Mouse (Mus musculus) heart, embryonic 13.5 days (tissue): ENCODE measurements around the gene N4bp3. TPM values are rescaled to one million over a fixed set of nuclear protein-coding genes. Genes with fewer than 3 reads are reported as not detected.
"Not testable (repeated sequence)": the region's sequence is repeated elsewhere in the genome, so short reads cannot be mapped to it uniquely, and the experiment has no call there.

Experiments
- ATAC-seq: fragments of 200-750 bp; cut with Nextera tagmentation; 2 replicates; pipeline ENCODE4 v1.8.0; 2017; ENCODE audit warnings: moderate TSS enrichment; ENCODE audit not compliant: insufficient number of reproducible peaks, low FRiP score, low TSS enrichment; ENCODE audit errors: extremely low read depth
- H3K27ac ChIP-seq: fragments of 300-500 bp; sonication (generic); replicated peaks from 2 replicates; pipeline ENCODE4 v1.5.1; 2015; ENCODE audit warnings: moderate library complexity, mild to moderate bottlenecking, inconsistent platforms
- H3K27me3 ChIP-seq: fragments of 300-500 bp; sonication (generic); replicated peaks from 2 replicates; pipeline ENCODE4 v1.6.1; 2015; ENCODE audit warnings: mild to moderate bottlenecking, inconsistent platforms
- H3K36me3 ChIP-seq: fragments of 300-500 bp; sonication (generic); 2 replicates; pipeline ENCODE4 v1.6.1; 2015; ENCODE audit warnings: mild to moderate bottlenecking, inconsistent platforms
- H3K4me1 ChIP-seq: fragments of 300-500 bp; sonication (generic); 2 replicates; pipeline ENCODE4 v1.6.1; 2015; ENCODE audit warnings: inconsistent platforms
- H3K4me2 ChIP-seq: fragments of 300-500 bp; sonication (generic); 2 replicates; pipeline ENCODE4 v1.6.1; 2015; ENCODE audit warnings: inconsistent platforms, mild to moderate bottlenecking, moderate library complexity
- H3K4me3 ChIP-seq: fragments of 300-500 bp; sonication (generic); 2 replicates; pipeline ENCODE4 v1.5.1; 2015; ENCODE audit warnings: moderate library complexity, mild to moderate bottlenecking, inconsistent platforms
- H3K9ac ChIP-seq: fragments of 300-500 bp; sonication (generic); 2 replicates; pipeline ENCODE4 v1.6.1; 2015; ENCODE audit warnings: inconsistent platforms, mild to moderate bottlenecking, moderate library complexity
- H3K9me3 ChIP-seq: fragments of 300-500 bp; sonication (generic); 2 replicates; pipeline ENCODE4 v1.6.1; 2016; ENCODE audit warnings: inconsistent platforms
- WGBS: fragments of 180-500 bp; shearing (Covaris S2); methylation state at CpG from one replicate; pipeline ENCODE4 v1.1.7; 2015; ENCODE audit warnings: mixed read lengths; 5-methylcytosine and 5-hydroxymethylcytosine counted together
- polyA plus RNA-seq: library from polyadenylated mRNA; unstranded; fragments of >200 nt; fragmentation: Nextera tagmentation; extraction: Ambion mirVana; gene quantifications from 2 replicates; pipeline ENCODE4 v1.2.1, GENCODE M21; 2015

N4bp3 gene
- polyA plus RNA-seq, 1 experiment from 2014 or later, result 14.1 TPM

DNA sequence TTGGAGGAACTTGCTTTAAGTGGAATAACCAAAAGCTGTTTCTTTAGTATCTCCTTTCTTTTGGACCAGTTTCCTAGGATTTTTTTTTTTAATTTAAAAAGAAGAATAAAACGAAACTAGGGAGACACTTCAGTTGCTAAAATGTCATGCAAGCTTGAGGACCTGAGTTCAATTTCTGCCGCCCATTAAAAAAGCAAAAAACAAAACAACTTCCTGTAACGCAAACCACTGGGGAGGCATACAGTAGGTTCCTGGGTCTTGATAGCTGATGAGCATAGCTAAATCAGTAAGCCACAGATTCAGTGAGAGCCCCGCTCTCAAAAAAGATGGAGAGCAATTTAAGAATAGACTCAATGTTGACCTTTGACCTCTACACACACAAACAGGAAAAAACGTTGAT is 12.1 kb downstream of the N4bp3 start:
- ATAC-seq, result no peak
- H3K27me3 ChIP-seq, result peaks cover 6% of the 10 kb centered on the region; the same call in 1 of the 2 replicates
- WGBS, result 62% methylated on average over 5 of the region's 5 CpGs
- H3K27ac ChIP-seq, result 0 out of 2 replicates have a peak overlapping the region, but pooled peaks have one; percentile 64
- H3K9ac ChIP-seq, result no peak overlapping the region
- H3K9me3 ChIP-seq, result no peaks in the 10 kb centered on the region
- H3K36me3 ChIP-seq, result peaks cover 10% of the 10 kb centered on the region
- no peak overlapping the region for H3K4me3 ChIP-seq
- peak overlapping the region; percentile 60 for H3K4me2 ChIP-seq
- peaks cover 37% of the 10 kb centered on the region for H3K4me1 ChIP-seq

DNA sequence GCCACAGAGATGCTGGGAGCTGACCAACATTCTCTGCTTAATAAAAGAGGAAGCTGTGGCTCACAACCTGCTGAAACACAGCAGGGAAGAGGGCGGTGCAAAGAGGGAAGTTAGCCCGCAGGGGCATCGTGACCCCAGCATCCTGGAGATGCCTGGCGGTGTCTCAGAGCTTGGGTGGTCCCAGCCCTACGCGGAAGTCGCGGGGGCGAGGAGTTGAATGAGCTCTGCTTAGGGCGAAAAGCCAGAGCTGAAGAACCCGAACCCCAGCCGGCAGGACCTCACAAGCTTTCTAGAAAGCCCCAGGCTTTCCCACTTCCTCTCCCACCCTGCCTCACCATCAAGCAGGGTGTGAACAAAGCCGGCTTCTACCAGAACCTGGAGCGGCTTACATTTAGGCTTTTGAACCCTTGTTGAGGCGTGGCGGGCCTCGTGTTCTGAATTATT is 12.6 kb downstream of the N4bp3 start:
- peak overlapping the region; percentile 64 for H3K27ac ChIP-seq
- peak overlapping the region; percentile 26 for H3K4me3 ChIP-seq
- peak overlapping the region; percentile 60 for H3K4me2 ChIP-seq
- no peaks in the 10 kb centered on the region for H3K9me3 ChIP-seq
- 0 out of 2 replicates have a peak, but pooled peaks cover 6% of the 10 kb centered on the region for H3K36me3 ChIP-seq
- no peak for ATAC-seq
- H3K27me3 ChIP-seq, result peaks cover 6% of the 10 kb centered on the region; the same call in 1 of the 2 replicates
- peak overlapping the region; percentile 69 for H3K9ac ChIP-seq
- 7% methylated on average over 17 of the region's 17 CpGs for WGBS
- peaks cover 32% of the 10 kb centered on the region for H3K4me1 ChIP-seq

GRCm38 (mm10) chr11:51636323-51636684 is 14.3 kb downstream of the N4bp3 start:
- peak overlapping the region; percentile 76 for H3K4me2 ChIP-seq
- H3K27me3 ChIP-seq, result peaks cover 6% of the 10 kb centered on the region; the same call in 1 of the 2 replicates
- no peaks in the 10 kb centered on the region for H3K9me3 ChIP-seq
- peak overlapping the region; percentile 76 for H3K27ac ChIP-seq
- WGBS, result 5% methylated on average over 6 of the region's 6 CpGs
- no peaks in the 10 kb centered on the region for H3K36me3 ChIP-seq
- H3K4me3 ChIP-seq, result peak overlapping the region; percentile 91
- H3K4me1 ChIP-seq, result peaks cover 33% of the 10 kb centered on the region
- peak overlapping the region; percentile 89 for H3K9ac ChIP-seq
- no peak; the same call in 1 of the 2 replicates for ATAC-seq

GRCm38 (mm10) chr11:51635525-51636322 is 14.9 kb downstream of the N4bp3 start, which contains the start of gene Rmnd5b:
Rmnd5b (minus strand) TSS chr11:51635896.
- peak within 1 kb of the TSS; percentile 91 for H3K4me3 ChIP-seq
- under 1% methylated on average over 61 of the region's 61 CpGs for WGBS

GRCm38 (mm10) chr11:51635127-51635524 is 15.5 kb downstream of the N4bp3 start:
- 8% methylated on average over 6 of the region's 6 CpGs for WGBS

More at GRCm38 (mm10) chr11:51635525-51636322, 14.9 kb downstream of the N4bp3 start, which contains the start of gene Rmnd5b:
- peak within 1 kb of the TSS; percentile 89 for H3K9ac ChIP-seq
- peaks cover 6% of the 10 kb centered on the region; the same call in 1 of the 2 replicates for H3K27me3 ChIP-seq
- H3K4me2 ChIP-seq, result peak within 1 kb of the TSS; percentile 76
- H3K27ac ChIP-seq, result peak within 1 kb of the TSS; percentile 76
- H3K4me1 ChIP-seq, result peaks cover 33% of the 10 kb centered on the region
- H3K9me3 ChIP-seq, result no peaks in the 10 kb centered on the region
- no peaks in the 10 kb centered on the region for H3K36me3 ChIP-seq
- peak; percentile 78 for ATAC-seq

GRCm38 (mm10) chr11:51633721-51634120 is 16.9 kb downstream of the N4bp3 start:
- no peak overlapping the region for H3K4me3 ChIP-seq
- 87% methylated on average over 3 of the region's 3 CpGs for WGBS
- H3K4me1 ChIP-seq, result peaks cover 33% of the 10 kb centered on the region
- ATAC-seq, result no peak
- H3K36me3 ChIP-seq, result peaks cover 9% of the 10 kb centered on the region; the same call in 1 of the 2 replicates
- no peak overlapping the region for H3K27ac ChIP-seq
- peaks cover 6% of the 10 kb centered on the region; the same call in 1 of the 2 replicates for H3K27me3 ChIP-seq
- no peak overlapping the region for H3K9ac ChIP-seq
- H3K4me2 ChIP-seq, result no peak overlapping the region
- H3K9me3 ChIP-seq, result no peaks in the 10 kb centered on the region

More at GRCm38 (mm10) chr11:51635127-51635524, 15.5 kb downstream of the N4bp3 start:
- peaks cover 33% of the 10 kb centered on the region for H3K4me1 ChIP-seq
- H3K36me3 ChIP-seq, result no peaks in the 10 kb centered on the region
- peak overlapping the region; percentile 91 for H3K4me3 ChIP-seq
- peak overlapping the region; percentile 76 for H3K4me2 ChIP-seq
- ATAC-seq, result no peak
- H3K27me3 ChIP-seq, result peaks cover 6% of the 10 kb centered on the region; the same call in 1 of the 2 replicates
- H3K9me3 ChIP-seq, result no peaks in the 10 kb centered on the region
- H3K9ac ChIP-seq, result peak overlapping the region; percentile 89
- peak overlapping the region; percentile 76 for H3K27ac ChIP-seq

DNA sequence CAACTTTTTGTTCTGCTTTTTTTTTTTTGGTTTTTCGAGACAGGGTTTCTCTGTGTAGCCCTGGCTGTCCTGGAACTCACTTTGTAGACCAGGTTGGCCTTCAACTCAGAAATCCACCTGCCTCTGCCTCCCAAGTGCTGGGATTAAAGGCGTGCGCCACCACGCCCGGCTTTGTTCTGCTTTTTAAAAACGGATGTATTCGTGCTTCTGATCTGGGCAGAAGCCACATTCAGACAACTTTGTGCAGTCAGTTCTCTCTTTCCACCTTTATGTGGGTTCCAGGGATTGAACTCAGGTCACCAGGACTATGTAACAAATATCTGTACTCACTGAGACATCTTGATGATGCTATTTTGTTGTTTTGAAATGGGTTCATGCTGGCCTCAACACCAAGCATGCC is 17.4 kb downstream of the N4bp3 start:
- Histone ChIP-seq H3K36me3 (peaks cover 12% of the 10 kb centered on the region), H3K4me1 (peaks cover 33% of the 10 kb centered on the region)
- H3K9me3 ChIP-seq, ATAC-seq, H3K4me3 ChIP-seq, H3K27me3 ChIP-seq, H3K4me2 ChIP-seq, H3K27ac ChIP-seq, H3K9ac ChIP-seq: not testable (repeated sequence)
- 89% methylated on average over 7 of the region's 7 CpGs for WGBS

DNA sequence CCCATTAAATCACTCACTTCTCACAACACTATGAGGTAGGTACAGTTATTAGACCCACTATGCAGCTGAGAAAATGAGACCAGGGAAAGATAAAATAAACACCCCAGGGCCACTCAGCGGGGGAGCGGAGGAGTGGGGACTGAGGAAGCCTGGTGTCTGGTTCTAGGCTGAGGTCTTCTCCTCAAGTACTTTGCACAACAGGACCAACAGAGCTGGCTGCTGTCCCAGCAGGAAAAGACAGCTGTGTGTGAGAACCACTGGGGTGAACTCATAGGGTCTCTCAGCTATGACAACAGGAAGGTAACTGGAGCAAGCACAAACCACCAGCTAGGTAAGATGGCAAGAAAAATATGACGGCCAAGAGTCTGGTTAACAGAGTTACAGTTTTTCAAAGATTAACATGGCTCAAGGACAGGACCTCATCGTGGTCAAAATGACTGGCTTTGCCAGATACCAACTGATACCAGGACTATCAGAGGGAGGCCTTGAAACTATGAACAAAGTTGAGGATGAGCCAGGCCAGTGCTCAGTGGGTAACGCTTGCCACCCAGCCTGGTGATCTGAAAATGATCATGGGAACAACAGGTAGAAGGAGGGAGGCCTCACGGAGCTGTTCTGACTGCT is 18.4 kb downstream of the N4bp3 start:
- H3K4me2 ChIP-seq, result no peak overlapping the region
- H3K4me1 ChIP-seq, result peaks cover 26% of the 10 kb centered on the region
- H3K9ac ChIP-seq, result no peak overlapping the region
- 76% methylated on average over 6 of the region's 6 CpGs for WGBS
- no peak overlapping the region for H3K4me3 ChIP-seq
- H3K27ac ChIP-seq, result no peak overlapping the region
- H3K9me3 ChIP-seq, result no peaks in the 10 kb centered on the region
- no peaks in the 10 kb centered on the region for H3K27me3 ChIP-seq
- ATAC-seq, result no peak
- peaks cover 22% of the 10 kb centered on the region for H3K36me3 ChIP-seq

DNA sequence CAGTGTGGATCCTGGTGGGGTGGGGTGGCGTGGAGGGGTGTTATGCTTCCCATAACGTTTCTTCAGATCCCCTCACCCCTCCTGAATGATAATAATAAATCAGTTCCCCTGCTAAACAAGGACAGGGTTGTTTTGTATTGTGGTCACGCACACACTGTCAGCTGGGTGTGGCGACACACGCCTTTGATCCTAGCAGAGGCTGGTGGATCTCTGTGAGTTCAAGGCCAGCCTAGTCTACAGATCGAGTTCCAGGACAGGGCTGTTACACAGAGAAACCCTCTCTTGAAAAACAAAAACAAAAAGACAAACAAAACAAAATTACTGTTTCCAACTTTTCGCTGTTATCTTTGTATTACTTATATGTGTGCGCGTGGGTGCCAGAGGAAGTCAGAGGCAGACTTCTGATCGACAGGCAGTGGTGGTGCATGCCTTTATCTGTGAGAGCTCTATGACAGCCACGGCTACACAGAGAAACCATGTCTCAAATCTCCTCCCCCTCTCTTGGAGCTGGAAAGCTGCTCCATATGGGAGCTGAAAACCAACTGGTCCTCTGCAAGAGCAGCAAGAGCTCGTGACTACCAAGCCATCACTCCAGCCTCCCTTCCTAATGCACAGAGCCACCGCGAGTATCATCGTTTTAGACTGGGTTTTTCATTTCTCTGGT is 20.9 kb downstream of the N4bp3 start:
- H3K4me3 ChIP-seq, result no peak overlapping the region
- no peak overlapping the region for H3K9ac ChIP-seq
- no peak overlapping the region for H3K4me2 ChIP-seq
- H3K9me3 ChIP-seq, result no peaks in the 10 kb centered on the region
- H3K27me3 ChIP-seq, result no peaks in the 10 kb centered on the region
- no peak for ATAC-seq
- no peak overlapping the region for H3K27ac ChIP-seq
- H3K4me1 ChIP-seq, result peaks cover 15% of the 10 kb centered on the region
- 76% methylated on average over 15 of the region's 15 CpGs for WGBS
- peaks cover 45% of the 10 kb centered on the region for H3K36me3 ChIP-seq

- H3K9me3 ChIP-seq, result no peaks in the 10 kb centered on the region
- peaks cover 64% of the 10 kb centered on the region for H3K36me3 ChIP-seq
- H3K9ac ChIP-seq, result no peak overlapping the region
- peaks cover 6% of the 10 kb centered on the region; the same call in 1 of the 2 replicates for H3K4me1 ChIP-seq
- H3K27ac ChIP-seq, result no peak overlapping the region
- 76% methylated on average over 8 of the region's 8 CpGs for WGBS
- ATAC-seq, result no peak
- no peak overlapping the region for H3K4me2 ChIP-seq
- H3K27me3 ChIP-seq, result no peaks in the 10 kb centered on the region
- no peak overlapping the region for H3K4me3 ChIP-seq
Measured at GRCm38 (mm10) chr11:51627907-51628306, 22.7 kb downstream of the N4bp3 start.

- Histone ChIP-seq H3K36me3 (peaks cover 68% of the 10 kb centered on the region), H3K4me2 (no peak overlapping the region), H3K9ac (no peak overlapping the region), H3K4me3 (no peak overlapping the region), H3K27ac (no peak overlapping the region), H3K4me1 (peaks cover 6% of the 10 kb centered on the region; the same call in 1 of the 2 replicates), H3K9me3 (no peaks in the 10 kb centered on the region), H3K27me3 (no peaks in the 10 kb centered on the region)
- ATAC-seq, result no peak
- 92% methylated on average over 9 of the region's 9 CpGs for WGBS
Measured at GRCm38 (mm10) chr11:51627425-51627824, 23.2 kb downstream of the N4bp3 start.
